Mouse (Mus musculus): ENCODE results near the gene Medag.

Medag gene

DNA sequence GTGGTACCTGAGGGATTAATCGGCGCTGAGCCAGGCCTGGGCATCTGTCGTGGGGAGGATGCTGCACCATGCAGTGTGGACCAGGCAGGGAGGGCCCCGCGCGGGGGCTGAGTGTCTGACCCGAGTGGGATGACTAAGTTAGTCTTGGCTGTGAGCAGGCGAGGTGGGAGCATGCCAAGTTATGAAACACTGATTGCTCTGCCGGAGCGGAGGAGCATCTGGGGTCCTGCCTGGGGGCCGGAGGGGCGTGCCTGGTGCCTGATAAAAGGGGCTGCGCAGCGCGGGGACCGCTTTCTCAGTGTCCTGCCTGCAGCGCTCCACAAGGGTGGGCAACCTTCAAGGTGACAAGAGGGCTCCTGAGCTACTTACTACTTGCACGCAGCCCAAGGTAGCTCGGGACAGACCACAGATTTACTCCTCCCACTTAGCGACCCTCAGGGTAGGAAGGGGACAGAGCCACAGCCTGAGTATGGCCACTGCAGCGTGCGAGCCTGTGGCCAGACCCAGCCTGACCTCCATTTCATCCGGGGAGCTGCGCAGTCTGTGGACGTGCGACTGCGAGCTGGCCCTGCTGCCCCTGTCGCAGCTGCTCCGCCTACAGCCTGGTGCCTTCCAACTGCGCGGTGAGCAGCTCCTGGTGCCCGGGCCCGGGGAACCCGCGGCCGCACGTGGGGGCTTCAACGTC, at the start of gene Medag:
Gene Medag, plus strand, starts transcription at position 241 of the 685 bp plus-strand sequence.
- peak; percentile 63 for DNase-seq

- no peak for DNase-seq
These were observed 48.9 kb upstream of the Medag start for GRCm38 (mm10) chr5:149362626-149363025.

DNA sequence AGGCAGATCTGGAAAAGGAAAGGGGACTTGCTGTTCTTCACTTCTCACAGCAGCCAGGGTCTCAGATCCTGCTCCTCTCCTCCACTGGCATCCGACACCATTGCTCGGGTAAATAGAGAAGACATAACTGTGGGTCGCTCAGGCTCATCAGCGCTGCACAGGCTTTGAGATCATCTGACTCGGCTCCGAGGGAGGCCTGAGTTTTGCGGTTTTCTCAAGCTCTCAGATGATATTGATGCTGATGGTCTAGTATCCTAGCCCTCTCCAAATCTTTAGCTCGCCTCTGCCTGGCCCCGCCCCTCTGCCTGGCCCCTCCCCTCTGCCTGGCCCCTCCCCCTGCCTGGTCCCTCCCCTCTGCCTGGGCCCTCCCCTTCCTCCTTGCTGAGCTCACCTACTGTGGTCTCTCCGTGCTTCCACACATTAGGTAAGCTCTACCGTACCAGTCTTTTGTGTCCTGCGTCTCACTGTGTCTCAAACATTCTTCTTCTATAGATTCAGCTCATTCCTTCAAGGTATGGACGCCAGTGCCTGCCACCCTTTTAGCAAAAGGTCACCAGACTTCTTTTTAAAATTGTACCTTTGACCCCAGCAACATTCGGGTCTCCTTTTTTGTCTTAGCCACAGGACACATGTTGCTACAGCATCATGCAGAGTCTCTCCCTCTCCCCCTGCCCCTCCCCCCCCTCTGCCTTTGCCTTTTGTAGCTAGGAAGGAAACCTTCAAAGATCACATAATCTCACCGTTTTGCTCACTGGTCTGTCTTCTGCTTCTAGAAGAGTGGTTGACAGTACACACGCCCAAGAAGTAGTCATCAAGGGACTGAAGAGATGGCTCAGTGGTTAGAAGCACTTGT, 47.4 kb upstream of the Medag start:
- DNase-seq = no peak

GRCm38 (mm10) chr5:149367011-149367410, 44.5 kb upstream of the Medag start:
- no peak for DNase-seq

DNA sequence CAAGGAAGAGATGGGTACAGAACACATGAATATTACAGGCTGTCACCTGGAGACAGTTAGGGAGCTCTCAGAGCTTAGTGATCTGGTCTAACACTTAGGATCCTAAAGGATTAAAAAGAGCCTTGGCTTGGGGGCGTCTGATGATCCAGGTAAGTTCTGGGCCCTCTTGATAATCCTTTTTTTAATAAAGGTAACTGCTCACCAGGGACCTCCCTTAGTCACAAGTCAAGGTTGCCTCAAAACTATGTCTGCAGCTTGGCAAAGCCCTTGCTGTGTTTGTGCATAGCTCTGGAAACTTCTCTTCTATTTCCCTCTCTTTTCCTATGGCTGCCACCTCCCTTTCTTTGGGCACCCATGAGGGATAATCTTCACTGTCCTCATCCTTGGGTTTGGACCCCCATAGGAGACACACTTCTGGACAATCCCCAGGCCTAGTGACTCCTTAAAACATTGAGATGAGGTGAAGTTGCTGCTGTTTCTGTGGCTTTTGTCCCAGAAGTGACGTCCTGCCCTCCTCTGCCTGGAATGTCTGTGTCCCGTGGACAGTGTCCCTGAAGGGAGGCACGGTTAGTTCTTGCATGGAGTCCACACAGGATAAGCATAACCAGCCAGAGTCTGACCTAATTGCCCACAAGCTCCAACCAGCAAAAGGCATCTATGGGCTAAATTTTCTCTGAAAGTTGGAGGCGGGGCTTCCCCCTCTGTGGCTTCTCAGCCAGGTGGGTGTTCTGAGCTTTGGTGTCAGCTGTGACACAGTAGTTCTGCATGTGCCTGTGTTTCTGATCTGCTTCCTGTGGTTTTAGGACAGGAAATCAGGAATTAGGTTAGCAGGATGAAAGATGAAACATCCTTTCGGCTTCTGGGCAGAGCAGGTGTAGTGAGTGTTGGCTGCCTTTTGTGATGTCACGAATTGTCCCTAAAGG, 43.7 kb upstream of the Medag start:
- DNase-seq = no peak

GRCm38 (mm10) chr5:149368575-149369312, 42.8 kb upstream of the Medag start:
- no peak for DNase-seq

DNA sequence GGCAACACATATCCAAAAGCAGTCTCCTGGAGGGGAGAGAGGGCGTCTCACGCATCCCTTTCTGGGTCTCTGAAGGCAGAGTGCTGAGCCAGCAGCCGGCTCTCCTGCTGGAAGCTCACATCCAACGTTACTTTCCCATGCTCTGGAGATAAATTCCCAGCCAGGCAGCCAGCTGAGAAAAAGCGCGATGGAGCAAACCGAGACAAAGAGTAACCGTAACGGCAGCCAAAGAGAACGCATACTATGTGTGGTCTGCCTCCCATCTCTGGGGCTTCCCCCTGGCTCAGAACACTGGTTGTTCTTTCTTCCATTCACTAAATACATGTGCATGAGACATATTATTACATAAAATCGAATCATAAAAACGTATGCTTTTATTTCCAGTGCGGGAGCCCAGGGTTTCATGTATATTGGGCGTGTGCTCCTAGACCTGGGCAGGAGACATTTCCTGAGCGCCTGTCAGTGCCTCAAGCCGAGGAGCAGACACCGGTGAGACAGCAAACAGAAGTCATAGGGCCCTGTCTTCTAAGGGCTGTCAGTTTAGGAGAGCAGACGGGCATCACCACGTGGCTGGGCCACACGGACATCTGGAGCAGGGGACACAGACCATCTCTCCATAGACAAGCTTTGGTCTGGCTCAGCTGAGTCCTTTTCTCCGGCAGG, 42.0 kb upstream of the Medag start:
- no peak for DNase-seq

DNA sequence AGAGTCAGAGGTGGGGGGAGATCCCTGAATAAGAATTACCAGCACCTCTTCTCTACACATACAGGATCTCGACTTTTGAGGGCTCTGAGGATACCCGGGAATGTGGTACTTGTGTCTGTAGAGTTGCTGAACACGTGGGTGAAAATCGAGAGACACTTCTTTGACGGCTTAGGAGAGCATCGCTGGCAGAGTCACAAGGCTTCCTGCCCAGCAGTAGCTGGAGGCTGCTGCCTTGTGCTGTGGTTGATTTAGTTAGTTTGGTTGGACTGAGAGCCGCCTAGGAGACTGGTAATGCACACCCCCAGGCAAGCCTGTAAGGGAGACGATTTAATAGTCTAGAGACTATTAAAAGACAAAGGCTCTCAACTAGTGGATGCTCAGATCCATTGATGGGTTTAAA, 39.5 kb upstream of the Medag start:
- DNase-seq = no peak

- no peak for DNase-seq
These were observed 38.3 kb upstream of the Medag start for GRCm38 (mm10) chr5:149373224-149373623.

GRCm38 (mm10) chr5:149374026-149374425, 37.5 kb upstream of the Medag start:
- no peak for DNase-seq

- DNase-seq = no peak
These were observed 36.3 kb upstream of the Medag start for GRCm38 (mm10) chr5:149375074-149375888.

- DNase-seq = peak; percentile 91
These were observed 35.7 kb upstream of the Medag start for GRCm38 (mm10) chr5:149375889-149376212.

DNA sequence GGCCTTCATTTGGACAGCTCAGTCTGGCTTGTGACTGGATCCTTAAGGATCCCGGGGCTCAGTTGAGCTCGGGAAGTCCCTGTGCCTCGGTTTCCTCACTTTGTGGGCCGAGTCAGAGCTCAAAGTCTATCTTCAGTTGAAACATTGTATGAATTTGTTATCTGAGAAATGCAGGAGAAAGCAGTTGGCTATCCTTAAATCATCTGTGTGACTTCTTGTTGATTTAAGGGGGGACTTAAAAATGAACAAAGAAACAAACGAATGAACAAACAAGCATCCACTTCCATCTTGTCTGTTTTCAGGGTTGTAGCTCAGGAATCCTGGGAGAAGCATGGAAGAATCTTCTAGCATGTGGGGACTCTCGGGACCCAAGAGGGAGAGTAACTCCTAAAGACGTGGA, 35.2 kb upstream of the Medag start:
- no peak for DNase-seq

GRCm38 (mm10) chr5:149377253-149377652, 34.3 kb upstream of the Medag start:
- DNase-seq = peak; percentile 48

- DNase-seq = no peak
These were observed 33.0 kb upstream of the Medag start for GRCm38 (mm10) chr5:149378566-149378965.

DNA sequence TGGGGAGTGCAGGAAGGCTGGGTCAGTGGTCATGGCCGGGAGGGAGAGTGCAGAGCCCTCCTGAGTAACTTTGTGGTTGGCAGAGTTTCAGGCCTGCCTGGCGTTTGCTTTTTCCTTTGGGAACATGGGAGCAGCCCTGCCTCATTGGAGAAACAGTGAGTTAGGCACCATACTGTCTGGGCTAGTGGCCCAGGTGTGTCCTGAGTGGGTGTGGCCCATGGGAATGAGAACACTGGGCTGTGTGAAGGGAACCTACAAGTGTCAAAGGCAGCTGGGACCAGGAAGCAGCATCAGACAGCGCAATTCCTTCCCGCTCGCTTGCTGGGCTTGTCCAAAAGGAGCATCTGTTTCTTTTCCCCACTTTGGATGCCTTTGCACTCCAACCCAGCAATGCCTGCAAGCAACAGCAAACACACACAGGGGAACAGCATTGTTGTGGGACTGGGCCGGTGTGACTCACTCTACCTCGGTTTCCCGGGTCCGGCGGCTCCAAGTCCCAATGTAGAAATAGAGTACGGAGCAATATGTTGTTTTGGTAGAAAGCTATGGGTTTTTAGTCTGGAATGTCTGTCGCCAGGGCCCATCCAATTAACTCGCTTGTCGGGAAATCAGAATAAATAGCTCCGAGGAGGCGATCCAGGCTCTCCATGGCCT, 32.3 kb upstream of the Medag start:
- DNase-seq = no peak

DNA sequence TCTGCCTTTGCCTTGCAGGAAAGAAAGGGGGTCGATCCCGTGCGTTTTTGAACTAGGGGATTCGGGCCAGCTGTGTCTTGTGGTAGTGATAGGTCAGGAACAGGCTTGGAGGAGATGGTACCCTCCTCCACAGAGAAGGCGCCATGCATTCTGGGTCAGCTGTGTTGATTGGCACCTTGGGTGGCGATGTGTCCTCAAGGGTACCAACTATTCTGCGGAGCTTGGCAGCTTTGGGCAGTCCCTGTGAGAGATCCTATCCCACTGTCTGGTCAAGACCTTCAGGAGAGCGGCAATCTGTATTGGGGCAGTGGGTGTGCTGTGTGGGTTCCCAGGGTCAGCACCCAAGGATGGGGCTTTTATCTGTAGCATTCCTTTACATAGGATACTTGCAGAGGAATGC, 31.7 kb upstream of the Medag start:
- no peak for DNase-seq

DNA sequence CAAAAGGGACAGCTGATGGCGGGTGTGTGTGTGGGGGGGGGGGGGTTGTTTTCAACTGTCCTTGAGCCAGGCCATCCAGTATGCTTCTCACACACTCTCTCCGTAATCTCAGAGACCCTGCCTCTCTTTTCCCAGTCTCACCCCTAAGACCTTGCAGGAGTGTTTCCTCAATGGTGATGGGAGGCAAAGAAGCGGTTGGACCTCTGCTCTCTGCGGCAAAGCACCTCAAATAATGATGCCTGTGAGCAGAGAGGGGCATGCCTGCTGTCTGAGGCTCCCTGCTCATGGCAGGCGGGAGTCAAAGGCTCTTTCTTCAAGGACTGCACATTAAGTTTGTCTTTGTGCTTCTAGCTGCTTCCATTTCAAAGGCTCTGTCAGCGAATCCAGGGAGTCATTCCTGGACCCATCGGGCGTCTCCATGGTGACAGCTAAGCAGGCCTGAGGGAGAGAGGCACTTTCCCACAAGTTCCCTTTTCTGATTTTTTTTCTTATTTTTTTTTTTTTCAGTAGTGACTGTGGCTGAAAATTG, 31.1 kb upstream of the Medag start:
- DNase-seq = peak; percentile 78

- no peak for DNase-seq
These were observed 29.6 kb upstream of the Medag start for GRCm38 (mm10) chr5:149381948-149382347.

DNA sequence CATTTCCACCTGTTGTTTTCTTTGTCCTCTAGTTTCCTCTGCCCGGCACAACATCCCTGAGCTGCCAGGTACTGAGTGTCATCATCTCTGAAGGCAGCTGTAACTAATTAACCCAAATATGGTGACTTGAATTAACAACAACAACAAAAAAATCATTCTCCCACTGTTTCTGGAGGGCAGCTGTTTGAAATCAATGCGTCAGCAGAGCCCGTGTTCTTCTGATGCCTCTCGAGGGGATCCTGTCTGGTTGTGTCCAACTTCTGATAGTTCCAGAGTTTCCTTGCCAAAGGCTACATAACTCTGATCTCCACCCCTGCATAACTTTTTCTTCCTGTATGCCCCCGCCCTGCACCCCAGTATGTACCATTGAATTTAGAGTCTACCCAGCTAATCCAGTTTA, 28.9 kb upstream of the Medag start:
- no peak for DNase-seq

All from embryo, embryonic 11 days (tissue).